Mouse (Mus musculus) kidney, postnatal 10 days (tissue): ENCODE data around the gene Zfyve28.

Source experiments
- DNase-seq: peaks from one replicate; pipeline ENCODE4 v3.0.0; 2021; ENCODE audit warnings: mixed read lengths

Gene Zfyve28

GRCm38 (mm10) chr5:34246443-34246842, 41.8 kb downstream of the Zfyve28 start:
- DNase-seq: no peak

- DNase-seq: no peak
Measured at GRCm38 (mm10) chr5:34243062-34243461, 45.2 kb downstream of the Zfyve28 start.

- peak; percentile 45 for DNase-seq
Measured at GRCm38 (mm10) chr5:34242224-34242963, 45.9 kb downstream of the Zfyve28 start.

GRCm38 (mm10) chr5:34238444-34238843, 49.8 kb downstream of the Zfyve28 start:
- no peak for DNase-seq

- peak; percentile 61 for DNase-seq
Measured at GRCm38 (mm10) chr5:34235898-34236420, 52.3 kb downstream of the Zfyve28 start.

GRCm38 (mm10) chr5:34235056-34235455, 53.2 kb downstream of the Zfyve28 start:
- DNase-seq: no peak

GRCm38 (mm10) chr5:34233221-34233515, 55.1 kb downstream of the Zfyve28 start:
- no peak for DNase-seq

GRCm38 (mm10) chr5:34232481-34233220, 55.6 kb downstream of the Zfyve28 start:
- no peak for DNase-seq

- no peak for DNase-seq
Measured at GRCm38 (mm10) chr5:34231901-34232300, 56.3 kb downstream of the Zfyve28 start.

- no peak for DNase-seq
Measured at GRCm38 (mm10) chr5:34230599-34231485, 57.4 kb downstream of the Zfyve28 start.

- DNase-seq: no peak
Measured at GRCm38 (mm10) chr5:34229503-34229902, 58.7 kb downstream of the Zfyve28 start.

GRCm38 (mm10) chr5:34225516-34225915, 62.7 kb downstream of the Zfyve28 start:
- DNase-seq: no peak

- no peak for DNase-seq
Measured at GRCm38 (mm10) chr5:34224515-34224914, 63.7 kb downstream of the Zfyve28 start.

- DNase-seq: no peak
Measured at GRCm38 (mm10) chr5:34220001-34220400, 68.2 kb downstream of the Zfyve28 start.

GRCm38 (mm10) chr5:34218672-34219071, 69.6 kb downstream of the Zfyve28 start:
- DNase-seq: no peak

GRCm38 (mm10) chr5:34217756-34218155, 70.5 kb downstream of the Zfyve28 start:
- DNase-seq: no peak

- no peak for DNase-seq
Measured at GRCm38 (mm10) chr5:34216025-34216424, 72.2 kb downstream of the Zfyve28 start.

GRCm38 (mm10) chr5:34213659-34214058, 74.6 kb downstream of the Zfyve28 start:
- DNase-seq: peak; percentile 37

- peak; percentile 84 for DNase-seq
Measured at GRCm38 (mm10) chr5:34210279-34210678, 78.0 kb downstream of the Zfyve28 start.

- DNase-seq: no peak
Measured at GRCm38 (mm10) chr5:34207503-34207902, 80.7 kb downstream of the Zfyve28 start.

- DNase-seq: no peak
Measured at GRCm38 (mm10) chr5:34205788-34206187, 82.5 kb downstream of the Zfyve28 start.

- no peak for DNase-seq
Measured at GRCm38 (mm10) chr5:34204911-34205310, 83.3 kb downstream of the Zfyve28 start.

- DNase-seq: no peak
Measured at GRCm38 (mm10) chr5:34202006-34202405, 86.2 kb downstream of the Zfyve28 start.
